Mouse (Mus musculus) liver, adult (tissue): Measurements from ENCODE around the gene Ap2a2.
A peak's percentile ranks its signal among the peaks of the same experiment; 100 is the strongest.

Experiments used
- GATA4 ChIP-seq: IDR thresholded peaks from 2 replicates; pipeline ENCODE4 v1.6.1; 2014; ENCODE audit warnings: mild to moderate bottlenecking, low read length; ENCODE audit not compliant: insufficient replicate concordance

Ap2a2 gene

GRCm38 (mm10) chr7:141612791-141613190 lies 50.8 kb downstream of the Ap2a2 start:
- TF ChIP-seq GATA4: peak; percentile 37; the same call in 1 of the 2 replicates

GRCm38 (mm10) chr7:141614329-141614832 lies 52.4 kb downstream of the Ap2a2 start:
- TF ChIP-seq GATA4: no peak

- peak; percentile 53; the same call in 1 of the 2 replicates for TF ChIP-seq GATA4
Measured at GRCm38 (mm10) chr7:141624214-141624613, 62.2 kb downstream of the Ap2a2 start.

- TF ChIP-seq GATA4: no peak
Measured at GRCm38 (mm10) chr7:141625120-141625810, 63.3 kb downstream of the Ap2a2 start.

- TF ChIP-seq GATA4: no peak
Measured at GRCm38 (mm10) chr7:141628018-141628417, 66.0 kb downstream of the Ap2a2 start.

GRCm38 (mm10) chr7:141629241-141629640 lies 67.3 kb downstream of the Ap2a2 start:
- TF ChIP-seq GATA4: no peak

- TF ChIP-seq GATA4: no peak
Measured at GRCm38 (mm10) chr7:141642375-141642774, 80.4 kb downstream of the Ap2a2 start.

GRCm38 (mm10) chr7:141643160-141643559 lies 81.2 kb downstream of the Ap2a2 start:
- TF ChIP-seq GATA4: no peak

- TF ChIP-seq GATA4: no peak
Measured at GRCm38 (mm10) chr7:141647083-141647482, 85.1 kb downstream of the Ap2a2 start.

GRCm38 (mm10) chr7:141647815-141648214 lies 85.8 kb downstream of the Ap2a2 start:
- TF ChIP-seq GATA4: no peak

- TF ChIP-seq GATA4: no peak
Measured at GRCm38 (mm10) chr7:141652191-141652590, 90.2 kb downstream of the Ap2a2 start.

- TF ChIP-seq GATA4: no peak
Measured at GRCm38 (mm10) chr7:141660346-141660745, 98.4 kb downstream of the Ap2a2 start.

- TF ChIP-seq GATA4: no peak
Measured at GRCm38 (mm10) chr7:141661481-141661880, 99.5 kb downstream of the Ap2a2 start.

GRCm38 (mm10) chr7:141662223-141662622 lies 100.2 kb downstream of the Ap2a2 start:
- TF ChIP-seq GATA4: no peak

- no peak for TF ChIP-seq GATA4
Measured at GRCm38 (mm10) chr7:141666190-141666589, 104.2 kb downstream of the Ap2a2 start.

GRCm38 (mm10) chr7:141670999-141671398 lies 109.0 kb downstream of the Ap2a2 start:
- TF ChIP-seq GATA4: no peak
